Mouse (Mus musculus) brain, adult 2 months (tissue): ENCODE data around the gene Pld6.

Source experiments
- DNase-seq: peaks from one replicate; pipeline ENCODE4 v3.0.0; 2011; ENCODE audit warnings: low read depth, low spot score

Gene Pld6

GRCm38 (mm10) chr11:59786444-59787198 lies 824 bp downstream of the Pld6 start:
- DNase-seq = no peak

GRCm38 (mm10) chr11:59783591-59783990 lies 3.9 kb downstream of the Pld6 start:
- DNase-seq = no peak

GRCm38 (mm10) chr11:59782091-59782590 lies 5.3 kb downstream of the Pld6 start:
- DNase-seq = no peak

- DNase-seq = no peak
These were observed 7.2 kb downstream of the Pld6 start for GRCm38 (mm10) chr11:59780241-59780640.

GRCm38 (mm10) chr11:59779406-59779805 lies 8.0 kb downstream of the Pld6 start:
- DNase-seq = no peak

- DNase-seq = no peak
These were observed 8.6 kb downstream of the Pld6 start for GRCm38 (mm10) chr11:59778874-59779223.

GRCm38 (mm10) chr11:59778181-59778873 lies 9.1 kb downstream of the Pld6 start:
- peak; percentile 73 for DNase-seq

- peak; percentile 52 for DNase-seq
These were observed 10.2 kb downstream of the Pld6 start for GRCm38 (mm10) chr11:59777259-59777658.

GRCm38 (mm10) chr11:59775435-59776148 lies 11.9 kb downstream of the Pld6 start:
- peak; percentile 56 for DNase-seq

GRCm38 (mm10) chr11:59774522-59774921 lies 12.9 kb downstream of the Pld6 start:
- DNase-seq = no peak

GRCm38 (mm10) chr11:59772902-59773301 lies 14.5 kb downstream of the Pld6 start:
- no peak for DNase-seq

- no peak for DNase-seq
These were observed 15.2 kb downstream of the Pld6 start for GRCm38 (mm10) chr11:59772291-59772690.

- DNase-seq = no peak
These were observed 16.7 kb downstream of the Pld6 start for GRCm38 (mm10) chr11:59770753-59771152.

GRCm38 (mm10) chr11:59769738-59770137 lies 17.7 kb downstream of the Pld6 start:
- no peak for DNase-seq

GRCm38 (mm10) chr11:59769307-59769706 lies 18.1 kb downstream of the Pld6 start:
- DNase-seq = peak; percentile 55

GRCm38 (mm10) chr11:59760796-59761195 lies 26.6 kb downstream of the Pld6 start:
- peak; percentile 65 for DNase-seq

- no peak for DNase-seq
These were observed 27.8 kb downstream of the Pld6 start for GRCm38 (mm10) chr11:59759626-59760025.

GRCm38 (mm10) chr11:59759178-59759577 lies 28.3 kb downstream of the Pld6 start:
- DNase-seq = peak; percentile 97

GRCm38 (mm10) chr11:59758191-59758985 lies 29.1 kb downstream of the Pld6 start:
- peak; percentile 51 for DNase-seq

GRCm38 (mm10) chr11:59756351-59756750 lies 31.1 kb downstream of the Pld6 start:
- no peak for DNase-seq

GRCm38 (mm10) chr11:59754504-59754903 lies 32.9 kb downstream of the Pld6 start:
- DNase-seq = no peak
